Mouse (Mus musculus) G1E (cell line): ENCODE measurements at regions not wholly inside any gene's neighbourhood (a gene's known extent, or its start where the extent isn't known, plus 50 kb on each side); places are given as distances from the start of the nearest gene placed in this dataset.

Experiments used
- CTCF ChIP-seq: IDR thresholded peaks from 2 replicates; pipeline ENCODE4 v1.5.1; 2012; ENCODE audit warnings: low read depth, low read length, inconsistent platforms, mixed read lengths
- POLR2AphosphoS5 ChIP-seq: IDR thresholded peaks from 2 replicates; pipeline ENCODE4 v1.6.1; 2012; ENCODE audit warnings: low read depth, low read length, inconsistent platforms; ENCODE audit not compliant: insufficient replicate concordance
- TAL1 ChIP-seq: conservative IDR thresholded peaks from 2 replicates; pipeline ENCODE4 v1.6.1; 2012; ENCODE audit warnings: low read depth, low read length, inconsistent platforms, mixed read lengths

GRCm38 (mm10) chr5:51764416-51764815 is 196.9 kb upstream of the Ppargc1a start:
- TF ChIP-seq CTCF: no peak
- no peak for TF ChIP-seq POLR2AphosphoS5
- no peak for TF ChIP-seq TAL1
